Mouse (Mus musculus) stomach, embryonic 15.5 days (tissue): Measurements from ENCODE around the gene Fam241b. TPM values are rescaled to one million over a fixed set of nuclear protein-coding genes. Genes with fewer than 3 reads are reported as not detected.

ENCODE experiments used
- ATAC-seq: fragments of 200-750 bp; cut with Nextera tagmentation; 2 replicates; pipeline ENCODE4 v1.8.0; 2017; ENCODE audit warnings: low read depth, moderate number of reproducible peaks, moderate TSS enrichment; ENCODE audit not compliant: insufficient read depth, low FRiP score
- H3K27ac ChIP-seq: fragments of 300-500 bp; sonication (generic); 2 replicates; pipeline ENCODE4 v1.5.1; 2015; ENCODE audit warnings: mild to moderate bottlenecking, inconsistent platforms
- H3K27me3 ChIP-seq: fragments of 300-500 bp; sonication (generic); replicated peaks from 2 replicates; pipeline ENCODE4 v1.6.1; 2015; ENCODE audit warnings: inconsistent platforms
- H3K36me3 ChIP-seq: fragments of 300-500 bp; sonication (generic); 2 replicates; pipeline ENCODE4 v1.6.1; 2015; ENCODE audit warnings: inconsistent platforms
- H3K4me1 ChIP-seq: fragments of 300-500 bp; sonication (generic); 2 replicates; pipeline ENCODE4 v1.6.1; 2015; ENCODE audit warnings: inconsistent platforms
- H3K4me2 ChIP-seq: fragments of 300-500 bp; sonication (generic); 2 replicates; pipeline ENCODE4 v1.6.1; 2015; ENCODE audit warnings: mild to moderate bottlenecking, inconsistent platforms
- H3K4me3 ChIP-seq: fragments of 300-500 bp; sonication (generic); replicated peaks from 2 replicates; pipeline ENCODE4 v1.5.1; 2015; ENCODE audit warnings: inconsistent platforms
- H3K9ac ChIP-seq: fragments of 300-500 bp; sonication (generic); 2 replicates; pipeline ENCODE4 v1.6.1; 2015; ENCODE audit warnings: inconsistent platforms
- H3K9me3 ChIP-seq: fragments of 300-500 bp; sonication (generic); 2 replicates; pipeline ENCODE4 v1.6.1; 2016; ENCODE audit warnings: inconsistent platforms
- WGBS: fragments of 180-500 bp; shearing (Covaris S2); methylation state at CpG from one replicate; pipeline ENCODE4 v1.1.7; 2015; 5-methylcytosine and 5-hydroxymethylcytosine counted together
- polyA plus RNA-seq: library from polyadenylated mRNA; unstranded; fragments of >200 nt; fragmentation: Nextera tagmentation; extraction: Ambion mirVana; gene quantifications from 2 replicates; pipeline ENCODE4 v1.2.1, GENCODE M21; 2015

The Fam241b gene
- polyA plus RNA-seq, 1 experiment from 2014 or later, result 24.2 TPM

DNA sequence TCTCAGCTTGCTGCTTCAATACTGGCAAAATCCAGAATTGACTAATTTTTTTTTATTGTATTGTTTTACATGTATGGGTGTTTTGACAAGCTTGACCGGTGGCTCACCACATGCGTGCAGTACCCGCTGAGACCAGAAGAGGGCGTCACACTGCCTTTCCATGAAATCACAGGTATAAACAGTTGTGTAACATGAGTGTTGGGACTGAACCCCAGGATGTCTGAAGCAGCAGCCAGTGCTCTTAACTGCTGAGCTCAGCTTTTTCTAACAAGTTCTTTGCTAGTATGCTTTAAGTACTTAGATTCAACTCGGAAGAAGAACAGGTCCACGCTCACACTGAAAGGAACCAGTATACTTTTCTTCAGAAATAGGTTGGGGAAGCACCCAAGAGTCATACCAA is 16.6 kb downstream of the Fam241b start:
- Histone ChIP-seq H3K4me1 (no peaks in the 10 kb centered on the region), H3K27me3 (peaks cover 56% of the 10 kb centered on the region)

DNA sequence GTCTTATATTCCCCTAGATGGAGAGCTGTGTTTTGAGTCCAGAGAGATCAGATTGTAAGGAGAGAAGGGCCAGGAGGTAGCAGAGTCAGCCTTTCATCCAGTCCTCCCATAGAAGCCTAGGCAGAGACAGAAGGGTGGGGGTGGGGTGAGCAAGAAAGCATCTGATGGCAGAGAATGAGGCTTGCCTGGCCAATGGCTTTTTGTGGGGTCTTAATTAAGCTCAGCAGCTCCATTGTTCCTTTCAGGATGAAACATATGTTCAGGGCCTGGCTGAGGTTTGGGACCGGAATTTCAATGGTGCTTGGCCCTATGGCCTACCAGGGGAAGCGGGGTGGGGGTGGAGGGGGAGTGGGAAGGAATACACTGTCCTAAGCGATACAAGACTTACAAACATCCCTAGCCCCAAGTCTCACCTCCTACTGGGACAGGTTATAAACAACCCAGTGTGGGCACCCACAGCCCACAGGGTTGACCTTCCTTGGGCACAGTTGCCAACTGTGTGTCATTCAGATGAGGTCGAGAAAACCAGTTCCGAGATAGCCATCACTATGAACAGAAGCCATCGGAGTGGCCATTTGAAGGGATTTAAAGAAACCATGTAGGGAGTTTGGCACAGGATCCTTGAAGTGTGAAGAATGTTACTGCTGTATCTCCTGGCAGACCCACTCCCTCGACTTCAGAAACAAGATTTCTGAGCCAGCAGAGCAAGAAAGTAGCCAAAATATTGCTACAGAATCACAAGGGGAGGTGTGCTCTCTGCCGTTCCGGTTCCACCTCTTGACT is 29.7 kb downstream of the Fam241b start:
- ATAC-seq, result no peak
- H3K9me3 ChIP-seq, result no peaks in the 10 kb centered on the region
- H3K4me1 ChIP-seq, result 0 out of 2 replicates have a peak, but pooled peaks cover 8% of the 10 kb centered on the region
- H3K4me2 ChIP-seq, result no peak overlapping the region
- H3K4me3 ChIP-seq, result no peak overlapping the region
- H3K36me3 ChIP-seq, result no peaks in the 10 kb centered on the region
- no peak overlapping the region for H3K9ac ChIP-seq
- no peaks in the 10 kb centered on the region; the same call in 1 of the 2 replicates for H3K27me3 ChIP-seq
- 70% methylated on average over 9 of the region's 9 CpGs for WGBS
- no peak overlapping the region for H3K27ac ChIP-seq

More for the DNA sequence above, 16.6 kb downstream of the Fam241b start:
- H3K36me3 ChIP-seq, result no peaks in the 10 kb centered on the region
- WGBS, result 44% methylated on average over 6 of the region's 6 CpGs
- H3K4me3 ChIP-seq, result no peak overlapping the region
- no peak for ATAC-seq
- no peak overlapping the region for H3K9ac ChIP-seq
- H3K9me3 ChIP-seq, result no peaks in the 10 kb centered on the region
- no peak overlapping the region for H3K4me2 ChIP-seq
- H3K27ac ChIP-seq, result no peak overlapping the region

DNA sequence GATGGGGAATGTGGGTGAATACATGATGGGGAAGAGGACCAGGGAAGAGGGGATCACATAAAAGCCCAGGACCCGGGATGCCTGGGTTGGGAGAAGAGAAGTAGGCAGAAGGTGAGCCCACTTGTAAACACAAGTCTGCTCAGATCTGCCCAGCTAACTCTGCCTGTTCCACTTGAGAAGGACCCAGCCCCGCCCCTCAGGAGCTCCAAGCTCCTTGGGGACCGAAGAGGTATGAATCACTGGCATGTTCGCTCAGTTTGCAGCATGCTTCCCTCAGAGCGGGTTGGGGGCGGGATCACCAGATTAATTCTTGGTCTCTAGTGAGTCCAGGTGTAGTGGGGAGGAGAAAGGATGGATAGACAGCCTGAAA is 32.5 kb downstream of the Fam241b start:
- Histone ChIP-seq H3K4me3 (peak overlapping the region; percentile 57), H3K9me3 (no peaks in the 10 kb centered on the region), H3K36me3 (no peaks in the 10 kb centered on the region), H3K27me3 (no peaks in the 10 kb centered on the region; the same call in 1 of the 2 replicates), H3K27ac (no peak overlapping the region), H3K4me2 (peak overlapping the region; percentile 87), H3K4me1 (0 out of 2 replicates have a peak, but pooled peaks cover 8% of the 10 kb centered on the region), H3K9ac (no peak overlapping the region)
- WGBS, result 36% methylated on average over 6 of the region's 6 CpGs
- peak; percentile 8; the same call in 1 of the 2 replicates for ATAC-seq

DNA sequence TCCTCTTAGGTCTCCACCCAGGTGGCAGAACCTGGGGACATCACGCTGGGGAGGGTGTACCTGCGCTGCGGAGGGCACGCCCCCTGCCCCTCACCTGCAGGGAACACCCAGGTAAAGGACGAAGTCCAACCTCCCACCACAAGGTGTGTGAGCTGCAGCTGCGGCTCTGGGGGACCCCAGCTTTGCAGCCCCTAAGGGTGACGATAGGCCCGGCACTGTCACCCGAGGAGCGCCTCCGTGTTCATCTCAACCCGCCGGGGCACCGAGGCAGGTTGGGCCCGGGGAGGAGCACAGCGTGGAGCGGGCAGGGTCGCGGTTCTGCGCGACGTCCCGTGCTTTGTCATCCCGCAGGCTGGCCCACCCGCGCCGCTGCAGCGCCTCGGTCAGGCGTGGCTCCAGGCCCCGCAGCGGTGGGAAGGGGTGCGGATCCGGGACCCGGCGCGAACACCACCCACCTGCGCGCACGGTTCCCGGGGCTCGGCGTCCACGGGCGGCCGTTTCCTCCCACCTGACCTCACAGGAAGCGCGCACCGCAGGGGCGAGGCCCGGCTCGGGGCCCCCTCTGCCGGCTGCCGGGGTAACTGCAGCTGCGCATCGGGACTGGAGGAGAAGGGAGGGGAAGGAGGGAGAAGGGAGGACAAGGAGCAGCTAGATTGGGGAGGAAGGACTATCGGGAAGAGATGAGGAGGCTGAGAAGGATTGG is 33.1 kb downstream of the Fam241b start:
- peak; percentile 72 for ATAC-seq
- Histone ChIP-seq H3K36me3 (no peaks in the 10 kb centered on the region), H3K9ac (peak overlapping the region; percentile 40; the same call in 1 of the 2 replicates), H3K4me2 (peak overlapping the region; percentile 87), H3K27me3 (no peaks in the 10 kb centered on the region; the same call in 1 of the 2 replicates), H3K9me3 (no peaks in the 10 kb centered on the region), H3K27ac (no peak overlapping the region), H3K4me3 (peak overlapping the region; percentile 57), H3K4me1 (0 out of 2 replicates have a peak, but pooled peaks cover 8% of the 10 kb centered on the region)
- WGBS, result under 1% methylated on average over 57 of the region's 57 CpGs

DNA sequence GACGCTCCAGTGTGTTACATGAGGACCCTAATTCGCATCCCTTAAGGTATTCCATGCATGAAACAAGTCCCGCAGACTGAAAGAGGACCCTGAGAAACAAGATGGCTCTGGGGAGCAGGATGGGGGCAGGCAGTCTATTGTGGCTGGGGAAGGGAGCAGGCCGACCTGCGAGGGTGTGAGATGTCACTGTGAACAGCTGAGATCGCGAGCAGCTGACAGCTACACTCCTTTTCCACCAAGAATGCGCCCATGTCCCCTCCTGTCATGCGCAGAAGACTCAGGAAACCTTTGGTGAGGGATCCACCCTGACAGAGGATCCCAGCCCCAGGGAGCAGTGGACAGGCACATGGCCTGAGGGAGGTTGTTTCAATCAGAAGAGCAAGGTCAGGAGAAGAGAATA is 36.7 kb downstream of the Fam241b start:
- Histone ChIP-seq H3K27me3 (no peaks in the 10 kb centered on the region; the same call in 1 of the 2 replicates), H3K9me3 (no peaks in the 10 kb centered on the region), H3K4me1 (0 out of 2 replicates have a peak, but pooled peaks cover 8% of the 10 kb centered on the region), H3K27ac (no peak overlapping the region), H3K9ac (no peak overlapping the region), H3K36me3 (no peaks in the 10 kb centered on the region), H3K4me3 (no peak overlapping the region), H3K4me2 (no peak overlapping the region)
- ATAC-seq, result no peak
- WGBS, result 76% methylated on average over 9 of the region's 9 CpGs

DNA sequence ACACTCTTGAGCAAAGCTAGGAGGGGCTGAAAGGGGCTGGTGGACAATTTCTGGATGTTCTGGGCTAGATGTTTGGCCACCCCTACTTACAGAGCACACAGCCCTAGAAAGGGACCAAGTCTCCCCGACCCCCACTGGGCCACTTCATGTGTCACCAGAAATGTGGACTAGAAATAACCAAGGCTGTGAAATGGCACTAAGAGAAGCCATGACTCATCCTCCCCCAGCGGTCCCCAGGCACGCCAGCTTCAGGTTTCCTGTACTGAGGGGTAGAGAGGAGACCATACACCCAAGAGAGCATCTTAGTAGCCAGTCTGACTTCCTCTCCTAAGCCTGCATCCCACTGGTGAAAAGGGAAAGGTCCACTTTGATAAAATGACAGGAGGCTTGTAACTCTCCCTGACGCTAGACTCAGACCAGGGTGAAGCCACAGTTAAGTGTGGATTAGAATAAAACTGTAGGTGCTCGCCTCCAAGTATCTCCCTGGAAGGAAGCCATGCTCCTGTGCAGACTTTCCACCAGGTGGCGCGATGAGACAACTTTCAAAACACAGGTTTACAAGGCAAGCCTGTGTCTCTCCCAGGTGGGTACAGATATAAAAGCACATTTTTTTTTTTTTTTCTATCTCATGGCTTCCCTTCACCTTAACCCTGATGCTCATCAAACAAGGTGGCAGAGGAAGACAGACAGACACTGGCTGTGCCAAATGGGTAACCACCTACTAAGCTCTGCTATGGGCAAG is 38.7 kb downstream of the Fam241b start:
- no peak for ATAC-seq
- 24% methylated on average over 7 of the region's 7 CpGs for WGBS
- no peak overlapping the region for H3K4me2 ChIP-seq
- no peaks in the 10 kb centered on the region for H3K9me3 ChIP-seq
- H3K36me3 ChIP-seq, result no peaks in the 10 kb centered on the region
- no peaks in the 10 kb centered on the region for H3K27me3 ChIP-seq
- no peak overlapping the region for H3K27ac ChIP-seq
- no peaks in the 10 kb centered on the region for H3K4me1 ChIP-seq
- H3K9ac ChIP-seq, result no peak overlapping the region
- no peak overlapping the region for H3K4me3 ChIP-seq

DNA sequence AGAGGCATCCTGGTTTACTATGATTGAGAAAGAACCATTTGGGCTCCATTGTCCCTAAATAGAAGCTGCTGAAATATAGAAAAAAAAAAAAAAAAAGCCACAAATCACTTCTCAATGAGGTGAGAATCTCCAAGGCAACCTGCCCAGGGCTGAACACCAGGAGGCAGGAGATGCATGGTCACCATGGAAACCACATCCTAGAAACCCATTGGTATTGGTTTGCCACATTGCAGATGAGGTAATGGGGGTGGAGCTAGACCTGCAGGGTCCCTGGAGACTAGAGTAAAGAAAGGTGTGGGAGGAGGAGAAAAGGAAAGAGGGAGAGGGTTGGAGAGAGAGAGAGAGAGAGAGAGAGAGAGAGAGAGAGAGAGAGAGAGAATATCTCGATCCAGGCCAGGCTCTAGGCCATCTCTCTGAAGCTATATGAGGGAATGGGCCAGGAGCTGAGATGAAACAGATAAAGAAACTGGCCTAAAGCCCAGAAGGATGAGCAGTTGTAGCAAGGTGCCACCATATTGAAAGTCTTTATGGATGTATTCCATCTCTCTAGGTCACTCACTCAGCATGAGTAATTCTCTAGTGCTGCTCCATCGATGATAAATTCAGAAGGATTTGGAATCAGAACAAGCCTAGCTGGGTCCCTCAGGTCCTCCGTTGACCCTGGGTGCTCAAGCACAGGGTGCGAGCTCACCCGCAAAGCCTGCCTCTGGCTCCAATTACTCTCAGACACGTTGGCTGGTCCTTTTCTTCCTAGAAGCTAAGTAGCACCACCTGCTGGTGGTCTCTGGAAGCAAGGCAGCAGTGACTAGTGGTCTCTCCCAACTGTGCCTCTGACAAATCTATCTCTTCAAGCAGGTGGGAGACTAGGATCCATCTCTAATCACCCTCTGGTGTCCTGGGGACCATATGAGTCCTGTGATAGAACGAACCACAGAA is 41.9 kb downstream of the Fam241b start:
- WGBS, result 10% methylated on average over 7 of the region's 7 CpGs
- ATAC-seq, result peak; percentile 55; the same call in 1 of the 2 replicates
- no peaks in the 10 kb centered on the region for H3K27me3 ChIP-seq

DNA sequence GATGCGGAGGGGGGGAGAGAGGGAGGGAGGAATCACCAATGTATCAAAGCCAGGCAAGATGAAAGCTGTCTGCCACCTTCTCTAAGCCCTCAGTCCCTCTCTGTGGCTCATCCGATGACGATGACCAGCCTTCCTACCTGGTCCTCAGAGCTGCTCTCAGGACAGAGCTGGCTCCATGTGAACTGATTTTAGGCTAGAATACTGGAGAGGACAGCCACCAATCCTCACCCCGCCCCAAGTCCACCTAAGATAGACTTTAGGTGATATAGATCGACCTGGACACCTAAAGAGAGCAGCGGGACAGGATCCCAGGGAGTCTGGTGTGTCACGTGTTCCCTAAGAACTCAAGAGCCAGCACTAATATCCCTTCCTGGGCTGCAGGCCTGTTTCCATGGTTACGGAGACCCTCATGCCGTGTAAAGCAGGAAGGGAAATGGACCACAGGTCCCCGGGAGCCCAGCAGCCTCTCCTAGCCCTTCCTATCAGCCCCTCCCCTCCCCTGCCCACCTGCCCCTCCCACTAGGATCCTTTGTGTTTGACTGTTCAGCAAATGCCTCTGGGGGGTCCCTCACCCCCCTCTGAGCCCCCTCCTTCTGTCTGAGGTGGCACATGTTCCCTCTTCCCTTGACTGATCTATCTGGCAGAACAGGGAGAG is 43.8 kb downstream of the Fam241b start:
- Histone ChIP-seq H3K4me2 (no peak overlapping the region), H3K4me1 (no peaks in the 10 kb centered on the region), H3K27ac (no peak overlapping the region), H3K27me3 (no peaks in the 10 kb centered on the region), H3K4me3 (no peak overlapping the region), H3K36me3 (no peaks in the 10 kb centered on the region), H3K9ac (no peak overlapping the region), H3K9me3 (no peaks in the 10 kb centered on the region)
- ATAC-seq, result no peak
- WGBS, result 56% methylated on average over 10 of the region's 10 CpGs

More for the DNA sequence above, 41.9 kb downstream of the Fam241b start:
- Histone ChIP-seq H3K4me3 (no peak overlapping the region), H3K9me3 (no peaks in the 10 kb centered on the region), H3K4me1 (no peaks in the 10 kb centered on the region), H3K27ac (no peak overlapping the region), H3K36me3 (no peaks in the 10 kb centered on the region), H3K9ac (no peak overlapping the region), H3K4me2 (no peak overlapping the region)

DNA sequence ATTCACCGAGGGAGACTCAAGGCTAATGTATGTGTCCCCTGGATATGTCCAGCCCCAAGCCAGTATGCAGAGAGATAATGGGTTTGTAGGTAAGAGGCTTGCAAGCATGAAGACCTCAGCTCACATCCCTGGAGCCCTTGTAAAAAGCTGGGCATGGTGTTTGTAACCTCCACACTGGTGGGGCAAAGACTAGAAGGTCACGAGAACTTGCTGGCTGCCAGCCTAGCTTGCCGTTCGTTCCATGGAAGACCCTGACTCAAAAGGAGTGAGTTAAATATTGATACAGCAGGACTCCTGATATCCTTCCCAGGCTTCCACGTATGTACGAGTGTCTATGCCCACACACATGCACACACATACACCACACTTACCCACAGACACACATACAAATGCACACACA is 49.3 kb downstream of the Fam241b start:
- H3K27me3 ChIP-seq, result no peaks in the 10 kb centered on the region
- WGBS, result 80% methylated on average over 6 of the region's 6 CpGs
- no peak overlapping the region for H3K27ac ChIP-seq
- no peak for ATAC-seq
- no peaks in the 10 kb centered on the region for H3K4me1 ChIP-seq
- H3K9ac ChIP-seq, result no peak overlapping the region
- no peak overlapping the region for H3K4me3 ChIP-seq
- H3K9me3 ChIP-seq, result no peaks in the 10 kb centered on the region
- no peak overlapping the region for H3K4me2 ChIP-seq
- H3K36me3 ChIP-seq, result no peaks in the 10 kb centered on the region

DNA sequence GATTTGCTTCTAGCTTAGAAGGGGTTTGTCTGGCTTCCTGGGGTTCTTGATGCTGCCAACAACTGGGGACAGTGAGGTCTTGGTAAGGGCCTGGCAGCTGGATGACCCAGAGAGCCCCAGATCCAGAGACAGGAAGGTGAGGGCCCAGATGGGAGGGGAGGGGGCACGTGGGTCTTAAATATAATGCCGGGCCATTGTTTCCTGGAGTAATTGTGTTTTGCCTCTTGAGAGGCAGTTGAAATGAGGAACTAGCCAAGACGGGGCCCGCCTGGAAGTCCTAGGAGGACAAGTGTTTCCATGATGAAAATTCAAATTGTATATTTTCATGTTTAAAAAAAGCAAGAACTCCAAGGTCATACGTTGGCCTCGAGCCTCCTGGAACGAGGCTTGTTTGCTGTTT is 49.8 kb downstream of the Fam241b start:
- WGBS, result 64% methylated on average over 7 of the region's 7 CpGs
- no peaks in the 10 kb centered on the region for H3K27me3 ChIP-seq
- no peak overlapping the region for H3K9ac ChIP-seq
- H3K9me3 ChIP-seq, result no peaks in the 10 kb centered on the region
- no peaks in the 10 kb centered on the region for H3K36me3 ChIP-seq
- no peaks in the 10 kb centered on the region for H3K4me1 ChIP-seq
- no peak overlapping the region for H3K4me2 ChIP-seq
- no peak for ATAC-seq
- no peak overlapping the region for H3K27ac ChIP-seq
- no peak overlapping the region for H3K4me3 ChIP-seq

DNA sequence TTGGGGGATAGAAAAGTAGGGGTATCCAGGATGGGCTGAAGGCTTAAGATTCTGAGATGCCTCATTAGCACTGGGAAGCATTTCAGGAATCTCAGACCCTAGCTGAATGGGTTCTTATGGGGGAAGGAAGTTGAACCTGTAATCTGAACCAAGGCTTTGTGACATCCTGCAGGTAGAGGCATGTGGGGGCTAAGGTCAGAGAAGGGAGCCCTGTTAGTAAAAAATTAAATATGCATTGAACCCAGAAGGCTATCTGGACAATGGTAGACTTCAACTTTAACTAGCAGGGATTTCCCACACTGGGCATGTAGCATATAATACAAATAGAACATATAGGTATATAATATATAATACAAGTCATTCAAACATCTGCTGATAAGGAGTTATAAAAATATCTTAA is 54.2 kb downstream of the Fam241b start:
- Histone ChIP-seq H3K4me2 (no peak overlapping the region), H3K4me3 (no peak overlapping the region), H3K4me1 (no peaks in the 10 kb centered on the region), H3K9ac (no peak overlapping the region), H3K27me3 (no peaks in the 10 kb centered on the region), H3K27ac (no peak overlapping the region), H3K9me3 (no peaks in the 10 kb centered on the region), H3K36me3 (no peaks in the 10 kb centered on the region)
- no peak for ATAC-seq
